Mouse (Mus musculus) midbrain, embryonic 10.5 days (tissue): ENCODE measurements around the gene Psme3. TPM values are rescaled to one million over a fixed set of nuclear protein-coding genes. Genes with fewer than 3 reads are reported as not detected.

Experiments
- DNase-seq: peaks from one replicate; pipeline ENCODE4 v3.0.0-alpha.2; 2017; ENCODE audit warnings: low spot score
- H3K27ac ChIP-seq: fragments of 300-500 bp; sonication (generic); replicated peaks from 2 replicates; pipeline ENCODE4 v1.5.1; 2016; ENCODE audit warnings: mild to moderate bottlenecking
- H3K27me3 ChIP-seq: fragments of 300-500 bp; sonication (generic); 2 replicates; pipeline ENCODE4 v1.6.1; 2016; ENCODE audit warnings: low read depth, mild to moderate bottlenecking; ENCODE audit not compliant: poor library complexity, severe bottlenecking
- H3K36me3 ChIP-seq: fragments of 300-500 bp; sonication (generic); 2 replicates; pipeline ENCODE4 v1.6.1; 2016; ENCODE audit warnings: mild to moderate bottlenecking, moderate library complexity
- H3K4me1 ChIP-seq: fragments of 300-500 bp; sonication (generic); 2 replicates; pipeline ENCODE4 v1.6.1; 2016
- H3K4me3 ChIP-seq: fragments of 300-500 bp; sonication (generic); 2 replicates; pipeline ENCODE4 v1.5.1; 2016; ENCODE audit warnings: mild to moderate bottlenecking, moderate library complexity
- H3K9me3 ChIP-seq: fragments of 300-500 bp; sonication (generic); replicated peaks from 2 replicates; pipeline ENCODE4 v1.6.1; 2016; ENCODE audit warnings: mild to moderate bottlenecking
- WGBS: fragments of 180-500 bp; shearing (Covaris S2); methylation state at CpG from one replicate; pipeline ENCODE4 v1.1.7; 2016; 5-methylcytosine and 5-hydroxymethylcytosine counted together
- microRNA-seq: library from miRNA; unstranded; fragments of <30 nt; microRNA quantifications from one replicate; pipeline ENCODE4, GENCODE M21; 2017
- polyA plus RNA-seq: library from polyadenylated mRNA; unstranded; fragments of >200 nt; fragmentation: Nextera tagmentation; extraction: Ambion mirVana; gene quantifications from 2 replicates; pipeline ENCODE4 v1.2.1, GENCODE M21; 2016

The Psme3 gene
- polyA plus RNA-seq, 1 experiment from 2014 or later, result 194 TPM

GRCm38 (mm10) chr11:101367326-101367935 is 51.4 kb downstream of the Psme3 start, which contains the start of gene G6pc:
TSS of gene G6pc (plus strand) at chr11:101367561.
- Histone ChIP-seq H3K9me3 (no peaks in the 10 kb centered on the region), H3K27me3 (no peaks in the 10 kb centered on the region), H3K27ac (no peak within 1 kb of the TSS), H3K36me3 (no peaks in the 10 kb centered on the region), H3K4me3 (no peak within 1 kb of the TSS), H3K4me1 (no peaks in the 10 kb centered on the region)
- DNase-seq, result no peak
- 91% methylated on average over 8 of the region's 8 CpGs for WGBS

- Histone ChIP-seq H3K27ac (no peak overlapping the region), H3K4me1 (no peaks in the 10 kb centered on the region), H3K9me3 (no peaks in the 10 kb centered on the region), H3K27me3 (no peaks in the 10 kb centered on the region), H3K36me3 (no peaks in the 10 kb centered on the region), H3K4me3 (no peak overlapping the region)
- WGBS, result 81% methylated on average over 5 of the region's 5 CpGs
- no peak for DNase-seq
Observed at GRCm38 (mm10) chr11:101370141-101370540, 54.1 kb downstream of the Psme3 start.

Small RNAs within 50 kb of the gene (microRNA-seq; reads per million reads assigned to microRNA genes)
- not detected for gene Gm25593

Other genes starting within 250 kb of the Psme3 start
- gene Naglu, start 246.2 kb upstream of the Psme3 start, polyA plus RNA-seq, result 10.0 and 11.6 TPM in 2 replicates
- 0.12 TPM in 1 of 2 replicates, not detected in the other for gene Hsd17b1, start 237.8 kb upstream of the Psme3 start, polyA plus RNA-seq
- gene Coasy, start 233.6 kb upstream of the Psme3 start, polyA plus RNA-seq, result 57.5 TPM in 2 replicates
- 42.7 and 49.1 TPM in 2 replicates for gene Mlx, start 228.9 kb upstream of the Psme3 start, polyA plus RNA-seq
- gene Psmc3ip, start 220.8 kb upstream of the Psme3 start, polyA plus RNA-seq, result 74.3 and 77.3 TPM in 2 replicates
- 16.4 and 20.2 TPM in 2 replicates for gene Retreg3, start 196.3 kb upstream of the Psme3 start, polyA plus RNA-seq
- 131 and 135 TPM in 2 replicates for gene Tubg1, start 196.3 kb upstream of the Psme3 start, polyA plus RNA-seq
- gene Tubg2, start 160.3 kb upstream of the Psme3 start, polyA plus RNA-seq, result 2.1 and 3.9 TPM in 2 replicates
- 0.28 and 0.43 TPM in 2 replicates for gene Cntnap1, start 145.7 kb upstream of the Psme3 start, polyA plus RNA-seq
- gene Plekhh3, start 144.9 kb upstream of the Psme3 start, polyA plus RNA-seq, result 4.5 and 5.6 TPM in 2 replicates
- 0.17 and 0.20 TPM in 2 replicates for gene Ccr10, start 140.8 kb upstream of the Psme3 start, polyA plus RNA-seq
- 11.1 and 11.2 TPM in 2 replicates for gene Ezh1, start 89.8 kb upstream of the Psme3 start, polyA plus RNA-seq
- gene Ramp2, start 70.2 kb upstream of the Psme3 start, polyA plus RNA-seq, result 64.7 and 71.5 TPM in 2 replicates
- 137 and 143 TPM in 2 replicates for gene Vps25, start 62.5 kb upstream of the Psme3 start, polyA plus RNA-seq
- gene Wnk4, start 55.6 kb upstream of the Psme3 start, polyA plus RNA-seq, result 5.4 and 8.0 TPM in 2 replicates
- gene Cntd1, start 37.2 kb upstream of the Psme3 start, polyA plus RNA-seq, result 1.6 and 1.8 TPM in 2 replicates
- gene Coa3, start 37.1 kb upstream of the Psme3 start, polyA plus RNA-seq, result 223 and 228 TPM in 2 replicates
- 152 and 162 TPM in 2 replicates for gene Becn1, start 13.9 kb upstream of the Psme3 start, polyA plus RNA-seq
- gene Aoc2, start 8.8 kb downstream of the Psme3 start, polyA plus RNA-seq, result 1.6 and 2.5 TPM in 2 replicates
- 0.04 TPM in 1 of 2 replicates, not detected in the other for gene Aoc3, start 14.4 kb downstream of the Psme3 start, polyA plus RNA-seq
- gene G6pc, start 51.3 kb downstream of the Psme3 start, polyA plus RNA-seq, result not detected in 2 replicates
- gene Aarsd1, start 101.4 kb downstream of the Psme3 start, polyA plus RNA-seq, result 105 TPM in 2 replicates
- 8.4 and 9.4 TPM in 2 replicates for gene Gm27029, start 108.6 kb downstream of the Psme3 start, polyA plus RNA-seq
- gene Rundc1, start 108.9 kb downstream of the Psme3 start, polyA plus RNA-seq, result 22.8 and 24.0 TPM in 2 replicates
- gene Ptges3l, start 109.1 kb downstream of the Psme3 start, polyA plus RNA-seq, result 2.4 and 3.7 TPM in 2 replicates
- 382 and 448 TPM in 2 replicates for gene Rpl27, start 126.1 kb downstream of the Psme3 start, polyA plus RNA-seq
- gene Ifi35, start 132.2 kb downstream of the Psme3 start, polyA plus RNA-seq, result 3.2 and 4.0 TPM in 2 replicates
- gene Rnd2, start 148.8 kb downstream of the Psme3 start, polyA plus RNA-seq, result 38.8 and 57.7 TPM in 2 replicates
- 36.1 and 47.7 TPM in 2 replicates for gene Vat1, start 150.0 kb downstream of the Psme3 start, polyA plus RNA-seq
- gene Brca1, start 235.7 kb downstream of the Psme3 start, polyA plus RNA-seq, result 21.6 and 23.0 TPM in 2 replicates
- gene Nbr1, start 235.9 kb downstream of the Psme3 start, polyA plus RNA-seq, result 69.9 and 83.7 TPM in 2 replicates